18 mouse cellular contexts compared by ENCODE assay signal in the genomic region with DNA sequence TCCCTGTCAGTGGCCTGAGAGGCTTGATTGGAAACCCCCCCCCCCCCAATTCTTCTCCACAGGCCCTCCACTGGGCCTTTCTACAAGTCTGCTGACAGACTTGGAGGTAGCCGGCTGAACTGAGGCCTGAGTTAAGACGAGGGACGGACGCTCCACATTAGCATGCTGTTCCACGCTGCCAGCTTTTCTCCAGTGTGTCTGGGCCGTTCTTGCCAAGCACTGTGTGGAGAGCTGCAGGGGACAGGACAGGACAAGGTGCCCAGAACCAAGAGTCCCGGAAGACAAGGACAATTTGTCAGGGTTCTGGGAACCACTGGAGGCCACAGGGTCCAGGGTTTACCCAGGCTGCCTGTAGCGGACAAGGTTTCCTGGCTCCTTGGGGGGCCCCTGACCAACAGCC.
"Had no signal": no experiment of that assay in that cellular context is flagged by ENCODE, and none has a peak within 500 bp of the region (broad histone marks: within the 10 kb centered on the region; RNA-seq: fewer than 3 reads in every experiment).

No protein-coding gene starts in this region.

- H3K9me3 ChIP-seq: kidney, embryonic 15.5 days; limb, embryonic 10.5 days; limb, embryonic 13.5 days; liver, embryonic 12.5 days; liver, embryonic 15.5 days; neural tube, embryonic 12.5 days; neural tube, embryonic 15.5 days; stomach, embryonic 15.5 days had no signal

- DNase-seq: kidney, adult 11 months; kidney, adult 8-10 months; kidney, postnatal 10 days; kidney, postnatal 36 days; liver; lung, postnatal 14 days; lung, postnatal 4 days; spleen, adult 18-20 months; thymus, postnatal 25 days had no signal

- H3K9ac ChIP-seq: kidney, embryonic 15.5 days; limb, embryonic 13.5 days; liver, embryonic 12.5 days; liver, embryonic 15.5 days; neural tube, embryonic 12.5 days; neural tube, embryonic 15.5 days; stomach, embryonic 15.5 days had no signal

- ATAC-seq: liver, embryonic 12.5 days had no signal

- H3K4me1 ChIP-seq: neural tube, embryonic 12.5 days had no signal

- H3K36me3 ChIP-seq: kidney, embryonic 15.5 days; limb, embryonic 10.5 days; limb, embryonic 13.5 days; liver, embryonic 12.5 days; liver, embryonic 15.5 days; neural tube, embryonic 12.5 days; neural tube, embryonic 15.5 days; stomach, embryonic 15.5 days had no signal

- H3K4me3 ChIP-seq: kidney, embryonic 15.5 days; limb, embryonic 10.5 days; limb, embryonic 13.5 days; liver, embryonic 12.5 days; liver, embryonic 15.5 days; neural tube, embryonic 12.5 days; neural tube, embryonic 15.5 days; stomach, embryonic 15.5 days had no signal

- H3K27me3 ChIP-seq: stomach, embryonic 15.5 days had no signal

- H3K27ac ChIP-seq: kidney, embryonic 15.5 days; limb, embryonic 10.5 days; limb, embryonic 13.5 days; liver, embryonic 12.5 days; liver, embryonic 15.5 days; neural tube, embryonic 12.5 days; neural tube, embryonic 15.5 days; stomach, embryonic 15.5 days had no signal

- H3K4me2 ChIP-seq: kidney, embryonic 15.5 days; limb, embryonic 13.5 days; liver, embryonic 12.5 days; liver, embryonic 15.5 days; midbrain, embryonic 11.5 days; neural tube, embryonic 12.5 days; neural tube, embryonic 15.5 days; stomach, embryonic 15.5 days had no signal
